Mouse (Mus musculus): ENCODE measurements at regions not wholly inside any gene's neighbourhood (a gene's known extent, or its start where the extent isn't known, plus 50 kb on each side); places are given as distances from the start of the nearest gene placed in this dataset.

DNA sequence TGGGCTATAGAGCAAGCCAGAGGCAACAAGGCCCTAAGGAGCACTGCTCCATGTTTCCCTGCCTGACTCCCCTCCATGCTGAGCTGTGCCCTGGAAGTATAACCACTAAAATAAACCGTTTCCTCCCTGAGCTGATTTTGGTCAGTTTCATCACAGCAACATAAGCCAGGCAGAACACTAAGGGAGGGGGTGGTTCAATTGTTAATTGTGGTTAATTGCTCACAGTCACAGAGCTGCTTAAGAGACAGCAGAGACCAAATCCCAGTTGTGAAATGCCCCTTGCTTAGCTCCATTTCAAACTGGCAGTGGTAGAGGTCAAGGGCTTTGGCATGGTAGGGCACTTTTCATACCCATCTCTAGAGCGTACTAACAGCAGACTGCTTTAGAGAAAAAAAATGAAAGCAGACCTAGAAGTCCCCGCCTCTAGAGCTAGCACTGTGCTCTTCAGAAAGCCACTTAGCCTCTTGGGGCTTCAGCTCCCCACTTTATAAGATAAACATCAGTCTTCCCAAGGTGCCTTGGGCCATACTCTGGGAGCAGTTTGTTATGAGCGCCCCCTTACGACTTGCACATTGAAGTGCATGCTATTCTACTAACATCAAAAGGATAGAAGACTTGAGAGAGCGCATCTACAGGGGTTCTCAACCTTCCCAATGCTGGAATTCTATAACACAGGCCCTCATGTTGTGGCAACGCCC is 380.3 kb upstream of the Zfp703 start:
- TF ChIP-seq EP300 (optimal IDR thresholded peaks at IDR 0.05) (no peak), CTCF (IDR thresholded peaks at IDR 0.05; ENCODE audit: low read depth) (peak; percentile 39)
